Mouse (Mus musculus): ENCODE measurements around the gene Cpa1.

DNA sequence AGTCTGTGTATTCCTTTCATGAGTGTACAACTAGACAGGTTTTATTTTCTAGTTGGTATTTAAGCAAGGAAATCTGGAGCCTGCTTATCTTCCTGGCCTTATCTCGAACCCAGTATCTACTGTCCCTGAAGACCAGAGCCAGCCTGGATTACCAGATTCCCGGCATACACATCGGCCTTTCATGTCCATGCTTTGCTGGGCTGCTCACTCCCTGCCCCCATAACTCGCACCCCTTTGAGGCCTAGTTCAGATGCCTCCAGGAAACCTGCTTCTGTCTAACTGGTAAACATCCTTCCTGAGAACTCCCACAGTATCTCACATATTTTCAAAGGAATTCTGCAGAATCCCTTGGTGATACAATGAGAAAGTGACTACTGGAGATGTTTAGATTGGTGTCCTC is 26.3 kb downstream of the Cpa1 start:
- TF ChIP-seq CTCF (IDR thresholded peaks at IDR 0.05; ENCODE audit: control insufficient read depth, insufficient read depth, insufficient replicate concordance, low read depth, low read length) (no peak), POLR2A (IDR thresholded peaks at IDR 0.05; ENCODE audit: control insufficient read depth, low read depth, low read length) (no peak)
